Mouse (Mus musculus): ENCODE results near the gene Arhgef15. TPM values are rescaled to one million over a fixed set of nuclear protein-coding genes. Genes with fewer than 3 reads are reported as not detected.
"Not testable (repeated sequence)": the region's sequence is repeated elsewhere in the genome, so short reads cannot be mapped to it uniquely, and the experiment has no call there.

The Arhgef15 gene
- polyA plus RNA-seq, 2 experiments from 2014 or later: 0.16 to 0.19 TPM

DNA sequence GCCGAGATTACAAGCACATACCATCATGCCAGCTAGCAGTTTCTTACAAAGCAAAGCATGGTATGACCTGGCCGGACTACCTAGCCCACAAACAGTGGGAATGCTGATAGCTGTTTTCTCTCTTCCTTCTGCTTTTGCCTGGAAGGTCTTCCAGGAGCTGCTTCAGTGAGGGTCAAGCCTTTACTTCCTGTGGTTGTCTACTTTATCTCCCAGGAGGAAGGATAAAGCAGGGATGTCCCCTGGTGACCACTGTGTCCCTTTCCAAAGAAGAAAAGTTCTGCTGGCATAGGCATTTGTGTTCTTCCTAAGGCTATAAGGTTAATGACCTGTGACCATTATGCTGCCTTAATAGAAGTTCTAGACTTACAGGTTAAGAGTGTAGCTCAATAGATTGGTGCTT, 6.1 kb upstream of the Arhgef15 start:
- ATAC-seq: no peak

DNA sequence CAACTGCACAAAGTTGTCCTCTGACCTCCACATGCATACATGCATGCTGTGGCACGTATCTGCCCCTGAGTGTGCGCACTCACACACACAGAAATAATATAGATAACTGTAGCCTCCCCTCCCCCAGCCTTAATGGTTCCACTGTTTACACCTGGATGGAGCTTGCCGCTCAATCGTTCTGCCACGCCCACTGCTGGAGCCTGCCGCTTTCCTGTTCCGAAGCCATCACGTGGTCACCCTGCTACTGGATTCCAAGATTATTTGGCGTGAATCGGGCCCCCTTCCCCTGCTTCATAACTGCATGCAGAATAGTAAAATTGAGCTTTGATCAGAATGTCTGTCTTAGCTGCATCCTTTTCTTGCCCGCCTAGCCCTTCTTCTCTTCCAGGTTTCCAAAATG, 4.9 kb upstream of the Arhgef15 start:
- not testable (repeated sequence) for ATAC-seq

- no peak for ATAC-seq
Observed at GRCm38 (mm10) chr11:68961596-68961995, 4.3 kb upstream of the Arhgef15 start.

DNA sequence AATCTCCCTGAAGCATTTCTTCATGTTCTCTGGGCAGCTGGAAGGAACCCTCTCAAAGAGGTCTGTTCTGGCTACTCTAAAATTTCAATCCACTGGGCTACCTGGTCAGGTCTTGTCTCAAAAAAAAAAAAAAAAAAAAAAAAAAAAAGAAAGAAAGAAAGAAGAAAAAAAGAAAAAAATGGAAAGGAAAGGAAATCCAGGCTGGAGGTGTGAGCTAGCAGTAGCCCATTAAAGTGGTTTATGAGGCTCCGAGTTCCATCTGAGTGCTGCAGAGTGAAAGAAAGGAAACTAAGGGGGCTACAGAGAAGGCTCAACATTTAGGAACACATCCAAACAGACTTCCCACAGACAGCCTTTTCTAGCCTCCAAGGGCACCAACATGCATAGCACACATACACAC, 691 bp upstream of the Arhgef15 start:
- no peak for ATAC-seq

- ATAC-seq: no peak
Observed at GRCm38 (mm10) chr11:68956697-68957096, 583 bp downstream of the Arhgef15 start.

GRCm38 (mm10) chr11:68956107-68956506, 1.2 kb downstream of the Arhgef15 start:
- no peak for ATAC-seq

- ATAC-seq: no peak
Observed at GRCm38 (mm10) chr11:68955473-68955872, 1.8 kb downstream of the Arhgef15 start.

DNA sequence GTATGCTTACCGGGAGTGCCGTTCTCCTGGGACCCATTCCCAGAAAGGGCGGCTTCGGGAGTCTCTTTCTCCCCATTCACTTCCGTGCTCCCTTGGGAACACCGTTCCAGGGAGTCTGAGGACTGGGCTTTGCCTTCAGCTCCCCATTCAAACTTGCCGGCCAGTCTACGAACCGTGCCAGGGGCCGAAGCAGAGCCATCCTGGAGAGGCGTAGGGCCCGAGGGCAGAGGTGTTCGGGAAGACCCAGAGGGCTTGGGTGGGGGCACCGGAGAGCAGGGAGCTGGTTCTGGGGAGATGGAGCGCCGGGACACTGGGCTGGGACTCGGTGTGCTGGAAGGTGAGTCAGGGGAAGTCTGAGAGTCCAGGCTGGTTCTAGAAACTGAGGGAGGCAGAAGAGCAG, 2.9 kb downstream of the Arhgef15 start:
- ATAC-seq: no peak

GRCm38 (mm10) chr11:68953903-68954302, 3.4 kb downstream of the Arhgef15 start:
- no peak for ATAC-seq

GRCm38 (mm10) chr11:68947542-68947993, 9.7 kb downstream of the Arhgef15 start:
- ATAC-seq: no peak

DNA sequence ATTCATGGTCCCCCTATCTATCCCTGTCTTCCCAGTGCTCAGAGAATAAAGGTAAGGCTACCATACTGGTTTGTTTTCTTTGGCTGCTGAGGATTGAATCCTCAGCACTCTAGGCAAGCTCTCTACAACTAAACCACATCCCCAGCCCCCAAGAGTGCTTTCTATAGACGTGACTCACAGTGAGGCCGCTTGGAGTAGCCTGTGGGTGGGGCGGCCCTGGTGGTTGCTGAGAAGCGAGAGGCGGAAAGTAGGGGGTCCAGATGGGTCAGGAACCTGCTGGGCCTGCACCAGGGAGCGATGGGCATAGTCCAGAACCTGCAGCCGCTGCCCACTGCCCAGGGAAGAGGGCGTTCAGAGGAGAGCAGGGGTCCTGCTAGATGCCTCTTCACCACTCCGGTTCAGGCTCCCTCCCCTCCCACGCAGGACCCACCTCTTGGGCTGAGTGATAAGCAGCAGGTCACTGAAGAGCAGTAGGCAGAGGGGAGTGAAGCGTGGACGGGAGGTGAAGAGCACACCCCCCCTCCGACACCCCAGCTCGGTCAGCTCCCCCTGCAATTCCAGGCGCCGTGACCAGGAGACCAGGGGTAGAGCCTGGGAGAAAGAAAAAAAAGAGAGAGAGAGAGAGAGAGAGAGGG, 10.4 kb downstream of the Arhgef15 start:
- ATAC-seq: no peak

DNA sequence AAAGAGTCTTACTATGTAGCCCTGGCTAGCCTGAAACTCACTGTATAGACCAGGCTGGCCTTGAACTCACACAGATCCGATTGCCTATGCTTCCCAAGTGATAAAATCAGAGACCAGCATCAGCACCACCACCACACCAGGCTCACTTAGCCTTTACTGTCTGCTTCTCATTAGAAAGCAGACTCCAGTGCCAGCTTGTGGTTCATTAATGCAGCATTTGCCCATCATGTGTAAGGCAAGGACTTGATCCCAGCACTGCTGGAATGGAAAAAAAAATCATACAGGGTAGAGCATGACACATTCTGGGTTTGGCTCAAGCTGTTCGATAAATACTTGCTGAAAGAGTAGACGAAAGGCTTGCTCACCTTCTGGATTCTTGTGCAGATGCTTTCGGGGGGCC, 11.3 kb downstream of the Arhgef15 start:
- ATAC-seq: no peak

GRCm38 (mm10) chr11:68945245-68945644, 12.0 kb downstream of the Arhgef15 start:
- ATAC-seq: no peak

DNA sequence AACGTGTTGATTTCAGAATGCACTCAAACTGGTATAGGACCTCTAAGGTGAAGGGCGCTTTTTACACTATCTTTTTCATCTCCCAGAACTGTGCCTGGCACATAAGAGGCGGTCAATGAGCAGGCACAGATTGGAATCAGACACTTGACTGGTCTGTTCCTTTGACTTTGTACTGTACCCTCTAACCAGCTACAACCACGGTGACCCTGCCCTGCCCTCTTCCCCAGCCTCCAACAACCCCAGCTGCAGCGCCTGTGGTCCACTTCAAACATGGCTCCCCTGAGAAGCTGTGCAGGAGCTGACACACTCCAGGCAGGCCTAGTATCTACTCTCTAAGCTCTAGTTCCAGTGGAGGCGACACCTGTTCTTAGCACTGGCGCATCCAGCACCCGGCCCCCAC, 14.5 kb downstream of the Arhgef15 start:
- no peak for ATAC-seq

DNA sequence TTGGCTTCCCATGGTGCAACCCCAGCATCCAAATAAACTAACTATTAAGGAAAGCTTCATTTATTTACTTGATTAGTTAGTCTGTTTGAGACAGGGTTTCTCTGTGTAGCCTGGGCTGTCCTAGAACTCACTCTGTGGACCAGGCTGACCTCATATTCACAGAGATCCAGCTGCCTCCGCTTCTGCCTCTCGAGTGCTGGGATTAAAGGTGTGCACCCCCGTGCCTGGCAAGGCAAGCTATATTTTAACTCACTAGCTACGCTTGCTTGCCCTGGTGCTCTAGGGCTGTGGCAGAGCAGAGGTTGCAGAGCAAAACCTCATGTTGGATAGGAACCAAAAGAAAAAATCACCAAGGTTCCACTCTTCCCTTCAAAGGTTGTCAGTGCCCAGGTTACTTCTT, 16.8 kb downstream of the Arhgef15 start:
- ATAC-seq: no peak

DNA sequence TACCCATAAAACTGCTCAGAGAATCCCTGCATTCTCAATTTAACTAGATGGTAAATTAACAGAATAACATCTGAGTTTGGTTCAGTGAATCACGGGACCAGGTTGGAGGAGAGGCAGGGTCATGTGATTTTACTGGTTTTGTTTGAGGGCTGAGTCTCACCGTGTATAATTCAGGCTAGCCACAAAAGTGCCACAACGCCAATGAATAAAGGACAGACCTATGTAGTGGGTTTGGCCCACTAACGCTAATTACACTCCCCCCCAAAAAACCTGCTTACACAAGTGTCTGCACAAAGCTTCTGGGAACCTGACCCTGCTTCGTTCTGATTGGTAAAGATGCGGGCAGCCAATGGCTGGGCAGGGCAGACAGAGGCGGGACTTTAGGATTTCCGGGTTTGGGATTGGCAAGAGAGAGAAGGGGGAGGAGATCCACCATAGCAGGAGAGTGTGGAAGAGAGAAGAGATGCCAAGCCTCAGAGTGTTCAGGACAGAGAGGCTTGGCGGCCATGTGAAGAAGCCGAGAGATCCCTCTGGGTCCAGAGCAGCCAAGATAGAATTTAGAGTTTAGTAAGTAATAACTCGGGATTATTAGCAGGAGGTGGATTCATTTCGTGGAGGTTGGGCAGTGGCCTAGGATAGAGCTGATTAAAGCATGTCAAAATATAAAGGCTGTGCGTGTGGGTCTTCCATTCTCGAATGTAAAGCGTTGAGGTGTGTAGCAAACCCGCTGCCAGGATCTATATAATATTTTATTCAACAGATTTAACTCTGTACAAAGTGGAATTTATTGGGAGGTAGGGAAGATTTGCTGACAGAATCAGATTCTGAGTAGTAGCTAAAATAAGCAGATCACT, 17.6 kb downstream of the Arhgef15 start:
- ATAC-seq: peak; percentile 100

GRCm38 (mm10) chr11:68936951-68937350, 20.3 kb downstream of the Arhgef15 start:
- ATAC-seq: not testable (repeated sequence)

DNA sequence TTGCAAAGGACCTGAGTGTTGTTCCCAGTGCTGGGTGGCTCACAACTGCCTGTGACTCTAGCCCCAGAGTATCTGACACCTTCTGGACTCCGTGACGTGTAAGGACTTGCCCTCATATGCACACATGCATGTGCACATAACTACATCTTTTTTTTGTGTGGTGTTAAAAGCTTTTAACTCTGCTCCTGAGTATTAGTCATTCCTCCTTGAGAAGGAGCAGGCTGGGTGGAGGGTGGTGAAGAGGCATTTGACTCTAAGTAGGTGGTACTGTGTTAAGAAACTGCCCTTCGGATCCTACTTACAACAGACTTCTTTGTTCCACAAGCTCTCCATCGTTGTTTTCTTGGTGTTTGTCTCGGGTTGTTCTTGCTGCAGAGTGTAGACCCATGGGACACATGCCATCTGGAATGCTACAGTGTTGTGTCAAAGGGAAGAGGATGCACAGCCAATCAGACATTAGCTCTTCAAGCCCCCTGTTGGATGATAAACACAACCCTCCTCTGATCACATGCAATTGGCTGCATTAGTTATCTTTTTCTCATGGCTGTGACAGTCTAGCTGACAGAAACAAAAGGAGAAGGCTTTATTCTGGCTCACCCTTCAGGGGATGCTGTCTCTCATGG, 23.3 kb downstream of the Arhgef15 start:
- no peak for ATAC-seq

DNA sequence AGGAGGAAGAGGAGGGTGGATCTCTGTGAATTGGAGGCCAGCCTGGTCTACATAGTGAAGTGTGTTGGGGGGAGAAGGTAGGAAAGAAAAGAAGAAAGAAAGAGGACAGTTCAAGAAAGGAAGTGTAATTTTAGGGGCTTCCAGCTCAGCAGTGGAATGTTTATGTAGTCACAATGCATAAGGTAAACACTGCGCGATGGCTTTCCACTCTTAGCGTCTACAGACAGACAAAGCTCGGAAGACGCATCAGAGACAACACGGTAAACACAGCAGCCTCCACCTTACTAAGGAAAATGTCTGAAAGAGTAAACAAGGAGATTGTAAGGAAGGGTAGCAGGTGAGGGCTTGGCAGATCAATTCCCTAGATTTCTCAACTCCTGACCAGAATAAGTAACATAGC, 27.3 kb downstream of the Arhgef15 start:
- ATAC-seq: no peak

GRCm38 (mm10) chr11:68926981-68927380, 30.3 kb downstream of the Arhgef15 start, which contains the start of gene Odf4:
Odf4 (minus strand) TSS chr11:68927081.
- ATAC-seq: no peak

DNA sequence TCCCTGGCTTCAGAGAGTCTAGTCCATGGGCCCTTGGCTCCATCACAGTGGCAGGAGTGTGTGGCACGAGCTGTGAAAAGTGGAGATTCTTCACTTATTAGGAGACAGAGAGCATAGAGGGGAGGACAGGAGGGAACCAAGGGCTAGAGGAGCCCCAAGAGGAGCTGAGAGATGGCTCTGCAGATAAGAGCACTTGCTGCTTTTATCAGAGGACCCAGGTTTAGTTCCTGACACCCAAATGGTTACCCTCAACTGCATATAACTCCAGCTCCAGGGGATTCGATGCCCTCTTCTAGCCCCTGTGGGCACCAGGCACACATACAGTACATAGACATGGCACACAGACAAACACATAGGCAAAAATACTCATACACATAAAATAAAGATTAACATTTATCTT, 32.5 kb downstream of the Arhgef15 start:
- ATAC-seq: no peak

DNA sequence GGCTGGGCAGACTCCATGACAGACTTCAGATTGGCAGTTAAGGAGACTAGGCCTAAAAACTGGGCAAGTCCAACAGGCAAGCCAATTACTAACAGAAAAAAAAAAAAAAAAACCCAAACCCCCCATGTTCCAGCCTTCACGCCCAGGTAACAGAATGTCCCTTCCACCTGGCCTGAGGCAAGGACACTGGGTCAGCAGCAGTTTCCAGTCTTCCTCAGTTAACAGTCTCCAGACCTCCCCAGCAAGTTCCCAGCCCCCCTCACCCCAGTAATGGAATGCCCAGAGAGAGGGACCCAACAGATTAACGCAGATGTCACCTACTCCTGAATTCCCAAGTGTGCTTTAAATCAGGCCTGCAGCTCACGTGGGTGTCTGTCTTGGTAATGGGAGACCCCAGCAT, 34.1 kb downstream of the Arhgef15 start:
- ATAC-seq: no peak

- no peak for ATAC-seq
Observed at GRCm38 (mm10) chr11:68914566-68914965, 42.7 kb downstream of the Arhgef15 start.
